Mouse (Mus musculus): ENCODE results near the gene Ripk1.

GRCm38 (mm10) chr13:33952947-33953346, 49.2 kb upstream of the Ripk1 start:
- TF ChIP-seq CTCF (IDR thresholded peaks at IDR 0.05; ENCODE audit: insufficient read depth, low read depth, low read length) (no peak), POLR2A (IDR thresholded peaks at IDR 0.05; ENCODE audit: insufficient read depth, low read depth, low read length) (no peak)

Measured in olfactory bulb, adult 2 months (tissue).